Mouse (Mus musculus) layer of hippocampus, adult 11-12 months (tissue): ENCODE measurements around the gene Tada3.
"Not testable (repeated sequence)": the region's sequence is repeated elsewhere in the genome, so short reads cannot be mapped to it uniquely, and the experiment has no call there.

Experiments used
- DNase-seq: peaks from one replicate; pipeline ENCODE4 v3.0.0; 2022; ENCODE audit warnings: low spot score

Tada3 gene

GRCm38 (mm10) chr6:113343177-113344092 lies 34.2 kb downstream of the Tada3 start, which contains the start of gene Camk1:
TSS of gene Camk1 (minus strand) at chr6:113343984.
- DNase-seq, result peak; percentile 78

GRCm38 (mm10) chr6:113342297-113342696 lies 35.4 kb downstream of the Tada3 start:
- no peak for DNase-seq

- DNase-seq, result peak; percentile 48
Observed at GRCm38 (mm10) chr6:113341574-113341973, 36.1 kb downstream of the Tada3 start.

- no peak for DNase-seq
Observed at GRCm38 (mm10) chr6:113336852-113337620, 40.6 kb downstream of the Tada3 start.

DNA sequence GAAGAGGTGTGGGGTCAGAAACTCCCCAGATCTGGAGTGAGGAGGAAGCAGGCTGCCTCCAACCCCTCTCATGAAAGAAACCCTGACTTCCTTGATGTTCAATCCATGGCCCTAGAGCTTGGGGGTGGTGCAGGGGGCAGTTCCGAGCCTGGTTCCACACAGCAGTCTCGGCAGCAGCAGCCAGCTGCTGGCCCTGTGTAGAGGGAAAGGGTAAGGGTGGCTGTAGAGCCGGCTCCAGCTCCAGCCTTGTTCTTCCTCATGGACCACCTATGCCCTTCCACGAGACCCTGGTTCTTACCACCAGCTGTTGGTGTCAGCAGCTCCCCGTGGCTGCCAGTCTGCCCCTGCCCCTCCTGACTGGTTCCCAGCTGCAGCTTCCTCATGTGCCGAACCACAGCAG lies 43.5 kb downstream of the Tada3 start:
- no peak for DNase-seq

DNA sequence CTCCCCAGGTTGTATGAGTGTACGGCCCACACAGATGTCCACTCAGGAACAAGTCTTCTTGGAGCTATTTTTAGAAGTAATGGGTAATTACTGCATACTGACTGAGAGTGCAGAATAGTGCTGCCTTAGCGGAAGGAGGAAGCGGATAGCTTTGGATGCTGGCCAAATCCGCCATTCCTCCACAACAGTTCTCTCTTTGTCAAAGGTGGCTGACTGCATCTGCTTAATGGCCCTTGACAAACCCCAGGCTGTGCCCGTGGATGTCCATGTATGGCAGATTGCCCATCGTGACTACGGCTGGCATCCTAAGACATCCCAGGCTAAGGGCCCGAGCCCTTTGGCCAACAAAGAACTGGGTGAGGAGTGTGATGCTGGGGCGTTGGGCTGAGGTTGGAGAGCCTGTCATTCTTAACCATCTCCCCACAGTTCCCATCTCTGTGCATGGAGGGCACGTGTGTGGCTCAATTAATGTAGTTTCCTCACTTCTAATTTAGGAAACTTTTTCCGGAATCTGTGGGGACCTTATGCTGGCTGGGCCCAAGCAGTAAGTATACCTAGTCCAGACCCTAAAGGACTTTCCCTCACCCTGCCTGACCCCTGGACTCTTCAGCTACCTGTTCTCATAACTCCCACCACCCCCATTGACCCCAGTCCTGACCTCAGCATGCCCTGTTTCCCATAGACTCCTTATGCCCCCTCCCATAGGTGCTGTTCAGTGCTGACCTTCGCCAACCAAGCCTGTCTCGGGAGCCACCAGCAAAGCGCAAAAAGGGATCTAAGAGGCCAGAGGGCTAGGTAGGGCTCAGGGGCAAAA lies 44.3 kb downstream of the Tada3 start:
- DNase-seq, result peak; percentile 80

GRCm38 (mm10) chr6:113332734-113333133 lies 44.9 kb downstream of the Tada3 start:
- DNase-seq, result not testable (repeated sequence)

DNA sequence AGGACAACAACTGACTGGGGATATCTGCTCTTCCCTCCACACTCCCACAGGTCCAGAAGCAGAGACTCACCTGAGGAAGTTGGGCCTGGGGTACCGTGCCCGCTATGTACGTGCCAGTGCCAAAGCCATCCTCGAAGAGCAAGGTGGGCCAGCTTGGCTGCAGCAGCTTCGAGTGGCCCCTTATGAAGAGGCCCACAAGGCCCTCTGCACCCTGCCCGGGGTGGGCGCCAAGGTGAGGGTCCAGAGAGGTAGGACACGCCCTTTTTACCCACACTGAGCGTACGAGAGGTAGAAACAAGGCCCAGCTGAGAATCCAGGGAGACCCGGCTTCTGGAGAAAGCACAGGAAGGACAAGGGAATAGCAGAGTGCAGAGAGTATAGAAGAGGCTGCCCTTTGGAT lies 46.0 kb downstream of the Tada3 start:
- no peak for DNase-seq

- DNase-seq, result no peak
Observed at GRCm38 (mm10) chr6:113330547-113330946, 47.1 kb downstream of the Tada3 start.

DNA sequence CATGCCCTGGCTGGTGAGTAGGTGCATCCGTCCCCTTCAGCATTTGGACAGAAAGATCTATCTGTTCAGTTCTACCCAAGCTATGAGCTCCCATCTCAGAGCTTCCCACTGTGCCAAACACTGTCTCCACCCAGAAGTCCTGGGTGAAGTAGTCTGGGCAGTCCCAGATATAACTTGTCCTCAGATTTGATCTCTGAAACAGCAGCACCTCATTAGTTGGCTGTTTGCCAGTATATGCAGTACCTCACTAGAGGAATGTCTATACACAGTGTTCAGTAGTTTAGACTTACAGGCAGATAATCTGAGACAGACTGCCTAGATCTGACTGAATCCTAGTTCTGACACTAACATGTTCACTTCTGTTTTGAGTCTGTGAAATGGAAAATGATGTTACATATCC lies 48.3 kb downstream of the Tada3 start:
- DNase-seq, result no peak

DNA sequence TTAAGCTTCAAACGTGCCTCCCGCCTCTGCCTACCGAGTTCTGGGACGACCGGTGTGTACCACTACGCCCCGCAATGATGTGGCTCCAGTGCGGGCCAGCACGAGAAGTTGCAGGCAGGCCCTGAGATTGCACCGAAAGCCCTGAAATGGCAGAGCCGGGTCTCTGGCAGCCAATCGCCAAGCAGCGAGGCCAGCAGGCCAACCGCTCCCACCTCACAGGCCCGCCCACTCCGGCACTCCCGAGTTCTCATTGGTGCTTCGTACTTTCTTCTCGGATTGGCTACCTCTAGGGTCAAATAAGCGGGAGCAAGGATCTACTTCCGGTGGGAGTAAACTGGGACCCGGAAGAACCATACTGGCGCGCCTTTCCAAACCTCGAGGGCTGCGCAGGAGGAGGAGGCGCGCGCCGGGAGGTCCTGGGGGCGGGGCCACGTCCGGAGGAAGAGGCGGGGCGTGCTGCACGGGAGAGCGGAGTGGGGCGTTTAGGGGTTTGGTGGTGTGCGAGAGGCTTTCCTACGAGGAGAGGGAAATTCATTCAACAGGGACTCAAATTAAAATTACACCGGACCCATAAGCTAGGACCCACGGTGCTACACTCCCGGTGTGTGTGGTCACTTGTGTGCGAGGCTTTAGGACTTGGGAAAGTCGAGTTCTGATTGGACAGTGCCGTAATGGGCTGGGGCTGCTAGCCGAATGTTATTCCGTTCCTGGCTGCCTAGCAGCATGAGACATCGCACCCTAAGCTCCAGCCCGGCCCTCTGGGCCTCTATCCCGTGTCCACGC lies 51.0 kb downstream of the Tada3 start, which contains the start of gene Ogg1:
Gene Ogg1, plus strand, starts transcription at position 440 of the 783 bp plus-strand sequence.
- peak; percentile 99 for DNase-seq
